ENCODE assay signal across 14 mouse cellular contexts in genomic region chr4:8961851-8962250, GRCm38 (mm10).
"Had no signal": no experiment of that assay in that cellular context is flagged by ENCODE, and none has a peak within 500 bp of the region (broad histone marks: within the 10 kb centered on the region; RNA-seq: fewer than 3 reads in every experiment).

No protein-coding gene starts in this region.

- H3K4me3 ChIP-seq: kidney, embryonic 15.5 days; limb, embryonic 15.5 days; liver, embryonic 12.5 days; midbrain, embryonic 10.5 days; midbrain, embryonic 15.5 days; neural tube, embryonic 12.5 days had no signal

- H3K4me1 ChIP-seq: kidney, embryonic 15.5 days; liver, embryonic 12.5 days had no signal

- H3K27ac ChIP-seq: kidney, embryonic 15.5 days; limb, embryonic 15.5 days; liver, embryonic 12.5 days; midbrain, embryonic 10.5 days; midbrain, embryonic 15.5 days; neural tube, embryonic 12.5 days; stomach, postnatal 0 days had no signal

- H3K9me3 ChIP-seq: kidney, embryonic 15.5 days; limb, embryonic 15.5 days; liver, embryonic 12.5 days; midbrain, embryonic 10.5 days; midbrain, embryonic 15.5 days; neural tube, embryonic 12.5 days had no signal

- DNase-seq: kidney, postnatal 14 days; lung, embryonic 14.5 days; lung, postnatal 10 days; lung, postnatal 4 days; right cerebral cortex, adult 18-20 months; right cerebral cortex, postnatal 25 days; thymus, postnatal 4 days had no signal

- H3K9ac ChIP-seq: kidney, embryonic 15.5 days; limb, embryonic 15.5 days; liver, embryonic 12.5 days; lung, embryonic 14.5 days; midbrain, embryonic 15.5 days; neural tube, embryonic 12.5 days had no signal

- H3K27me3 ChIP-seq: kidney, embryonic 15.5 days; liver, embryonic 12.5 days; midbrain, embryonic 15.5 days; neural tube, embryonic 12.5 days had no signal

- H3K36me3 ChIP-seq: kidney, embryonic 15.5 days; limb, embryonic 15.5 days; liver, embryonic 12.5 days; midbrain, embryonic 10.5 days; midbrain, embryonic 15.5 days; neural tube, embryonic 12.5 days had no signal
